Mouse (Mus musculus): ENCODE measurements at regions not wholly inside any gene's neighbourhood (a gene's known extent, or its start where the extent isn't known, plus 50 kb on each side); places are given as distances from the start of the nearest gene placed in this dataset.
"Not testable (repeated sequence)": the region's sequence is repeated elsewhere in the genome, so short reads cannot be mapped to it uniquely, and the experiment has no call there.

DNA sequence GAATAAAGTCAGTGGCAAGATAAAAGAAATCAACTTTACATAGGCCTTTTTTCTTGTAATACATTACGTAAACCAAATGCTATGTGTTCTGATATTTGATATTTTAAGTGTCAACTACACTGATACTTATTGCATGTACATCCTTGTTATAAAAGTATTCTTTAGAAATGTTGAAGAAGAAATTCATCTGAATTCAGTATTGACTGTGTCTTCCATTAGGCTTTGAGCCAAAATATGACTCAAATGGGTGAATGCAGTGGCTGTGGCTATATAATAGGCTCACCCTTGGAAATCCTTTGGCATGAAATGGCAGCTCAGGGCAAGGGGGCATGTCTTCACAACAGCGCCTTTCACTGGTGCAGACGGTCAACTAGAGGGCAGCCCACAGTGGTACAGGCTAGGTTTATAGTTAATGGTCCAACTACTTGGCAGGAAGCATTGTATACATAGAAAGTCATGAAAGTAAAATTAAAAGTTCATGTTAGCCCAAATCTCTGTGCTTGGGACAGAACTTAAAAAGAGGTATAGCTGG, 217.9 kb downstream of the Cetn3 start:
- Histone ChIP-seq H3K4me3 (ENCODE audit: low read depth, low read length) (no peak overlapping the region), H3K9ac (ENCODE audit: low read length) (no peak overlapping the region), H3K27ac (ENCODE audit: low read depth, low read length) (no peak overlapping the region), H3K9me3 (replicated peaks; ENCODE audit: control insufficient read depth, low read length) (no peaks in the 10 kb centered on the region), H3K4me2 (ENCODE audit: low read length) (no peak overlapping the region), H3K27me3 (replicated peaks; ENCODE audit: control insufficient read depth, insufficient read depth, low read length) (no peaks in the 10 kb centered on the region), H3K36me3 (ENCODE audit: control insufficient read depth, insufficient read depth, low read length) (no peaks in the 10 kb centered on the region), H3K4me1 (ENCODE audit: control insufficient read depth, insufficient read depth, low read length) (0 out of 2 replicates have a peak, but pooled peaks cover 2% of the 10 kb centered on the region)
- 74% methylated on average over 3 of the region's 3 CpGs for WGBS
- DNase-seq (ENCODE audit: low spot score) (no peak), ATAC-seq (no peak)

DNA sequence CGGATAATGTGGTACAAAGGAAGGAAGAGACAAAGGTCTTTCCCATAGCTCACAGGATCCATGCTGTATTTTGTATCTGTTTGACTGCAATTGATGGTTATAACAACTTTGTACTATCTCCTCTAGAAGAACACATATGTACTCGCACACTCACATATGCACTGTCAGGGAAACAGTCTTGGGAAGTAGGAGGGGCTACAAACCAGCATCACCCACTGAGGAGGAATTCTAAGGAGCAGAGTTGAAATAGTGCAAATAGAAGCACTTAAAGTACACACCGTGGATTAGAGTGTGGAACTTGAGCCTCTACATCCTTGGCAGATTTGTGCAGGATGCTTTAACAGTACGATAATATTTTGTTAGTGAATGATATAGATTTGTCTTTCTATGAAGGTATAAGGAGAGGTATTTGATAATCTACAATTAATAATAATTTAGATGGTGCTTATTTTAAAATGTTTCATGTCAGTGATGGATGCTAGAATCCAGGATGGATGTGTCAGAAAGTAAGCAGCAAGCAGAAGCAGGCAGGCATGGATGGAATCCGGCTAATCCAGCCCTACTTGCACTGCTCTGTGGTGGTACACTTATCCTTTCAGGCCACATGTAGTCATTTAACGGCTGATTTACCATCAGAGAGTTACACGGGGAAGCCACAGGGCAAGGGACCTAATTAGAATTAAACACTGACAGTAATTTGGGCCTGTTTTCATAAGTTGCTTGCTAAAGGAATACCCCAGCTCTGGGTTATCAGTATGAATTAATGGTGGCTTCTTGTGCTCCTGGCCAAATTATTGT, 223.3 kb downstream of the Cetn3 start:
- H3K36me3 ChIP-seq (ENCODE audit: control insufficient read depth, insufficient read depth, low read length): no peaks in the 10 kb centered on the region
- H3K9me3 ChIP-seq (replicated peaks; ENCODE audit: control insufficient read depth, low read length): no peaks in the 10 kb centered on the region
- H3K4me2 ChIP-seq (ENCODE audit: low read length): no peak overlapping the region
- ATAC-seq (peak; percentile 35; the same call in 1 of the 2 replicates), DNase-seq (ENCODE audit: low spot score) (peak; percentile 28)
- no peak overlapping the region for H3K4me3 ChIP-seq (ENCODE audit: low read depth, low read length)
- peaks cover 8% of the 10 kb centered on the region; the same call in 1 of the 2 replicates for H3K4me1 ChIP-seq (ENCODE audit: control insufficient read depth, insufficient read depth, low read length)
- H3K9ac ChIP-seq (ENCODE audit: low read length): no peak overlapping the region
- H3K27me3 ChIP-seq (replicated peaks; ENCODE audit: control insufficient read depth, insufficient read depth, low read length): no peaks in the 10 kb centered on the region
- H3K27ac ChIP-seq (ENCODE audit: low read depth, low read length): no peak overlapping the region
- 42% methylated on average over 7 of the region's 7 CpGs for WGBS

DNA sequence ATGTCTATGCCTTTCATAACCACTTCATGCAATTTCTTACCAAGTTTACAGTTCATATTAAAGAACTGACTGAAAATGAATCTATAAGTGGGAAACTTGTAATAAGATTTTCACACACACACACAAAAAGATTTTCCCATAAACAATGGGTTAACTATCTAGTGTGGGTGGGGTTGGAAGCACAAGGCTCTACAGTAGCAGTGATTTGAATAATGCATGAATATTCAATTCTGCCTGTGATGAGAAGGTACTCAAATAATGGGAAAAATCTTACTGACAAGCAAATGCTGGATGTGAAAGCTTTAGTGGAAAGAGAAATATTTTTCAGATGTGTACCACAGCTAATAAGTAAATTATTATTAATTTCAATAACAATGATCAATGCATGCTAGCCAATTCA, 224.3 kb downstream of the Cetn3 start:
- Histone ChIP-seq H3K4me3 (ENCODE audit: low read depth, low read length) (no peak overlapping the region), H3K4me1 (ENCODE audit: control insufficient read depth, insufficient read depth, low read length) (peaks cover 8% of the 10 kb centered on the region; the same call in 1 of the 2 replicates), H3K27ac (ENCODE audit: low read depth, low read length) (no peak overlapping the region), H3K9me3 (replicated peaks; ENCODE audit: control insufficient read depth, low read length) (no peaks in the 10 kb centered on the region), H3K27me3 (replicated peaks; ENCODE audit: control insufficient read depth, insufficient read depth, low read length) (no peaks in the 10 kb centered on the region), H3K36me3 (ENCODE audit: control insufficient read depth, insufficient read depth, low read length) (no peaks in the 10 kb centered on the region), H3K9ac (ENCODE audit: low read length) (no peak overlapping the region), H3K4me2 (ENCODE audit: low read length) (no peak overlapping the region)
- peak; percentile 47 for DNase-seq (ENCODE audit: low spot score)
- peak; percentile 68; the same call in 1 of the 2 replicates for ATAC-seq

DNA sequence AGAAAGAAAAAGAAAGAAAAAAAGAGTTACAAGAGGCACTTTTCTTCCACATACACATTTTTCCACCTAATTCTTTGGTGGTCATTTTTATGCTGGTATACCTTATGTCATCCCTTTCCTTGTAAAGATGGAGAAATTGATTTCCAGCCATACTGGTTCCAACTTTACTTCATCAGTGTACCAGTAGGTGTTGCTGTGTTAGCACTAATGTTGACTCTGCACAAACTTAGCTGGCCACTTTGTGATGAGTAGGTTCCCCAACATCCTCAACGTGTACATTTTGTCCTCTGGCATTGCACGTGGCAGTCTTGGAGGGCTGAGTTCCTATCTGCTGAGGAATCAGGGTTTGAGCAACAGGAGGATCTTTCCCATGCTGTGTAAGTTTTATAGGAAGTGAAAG, 256.7 kb downstream of the Cetn3 start:
- H3K9ac ChIP-seq (ENCODE audit: low read length): no peak overlapping the region
- no peak overlapping the region for H3K27ac ChIP-seq (ENCODE audit: low read depth, low read length)
- no peaks in the 10 kb centered on the region for H3K9me3 ChIP-seq (replicated peaks; ENCODE audit: control insufficient read depth, low read length)
- H3K36me3 ChIP-seq (ENCODE audit: control insufficient read depth, insufficient read depth, low read length): no peaks in the 10 kb centered on the region
- no peak for ATAC-seq
- no peak overlapping the region for H3K4me3 ChIP-seq (ENCODE audit: low read depth, low read length)
- no peaks in the 10 kb centered on the region for H3K4me1 ChIP-seq (ENCODE audit: control insufficient read depth, insufficient read depth, low read length)
- WGBS: 40% methylated on average over 2 of the region's 2 CpGs
- no peak overlapping the region for H3K4me2 ChIP-seq (ENCODE audit: low read length)
- H3K27me3 ChIP-seq (replicated peaks; ENCODE audit: control insufficient read depth, insufficient read depth, low read length): no peaks in the 10 kb centered on the region
- DNase-seq (ENCODE audit: low spot score): no peak

DNA sequence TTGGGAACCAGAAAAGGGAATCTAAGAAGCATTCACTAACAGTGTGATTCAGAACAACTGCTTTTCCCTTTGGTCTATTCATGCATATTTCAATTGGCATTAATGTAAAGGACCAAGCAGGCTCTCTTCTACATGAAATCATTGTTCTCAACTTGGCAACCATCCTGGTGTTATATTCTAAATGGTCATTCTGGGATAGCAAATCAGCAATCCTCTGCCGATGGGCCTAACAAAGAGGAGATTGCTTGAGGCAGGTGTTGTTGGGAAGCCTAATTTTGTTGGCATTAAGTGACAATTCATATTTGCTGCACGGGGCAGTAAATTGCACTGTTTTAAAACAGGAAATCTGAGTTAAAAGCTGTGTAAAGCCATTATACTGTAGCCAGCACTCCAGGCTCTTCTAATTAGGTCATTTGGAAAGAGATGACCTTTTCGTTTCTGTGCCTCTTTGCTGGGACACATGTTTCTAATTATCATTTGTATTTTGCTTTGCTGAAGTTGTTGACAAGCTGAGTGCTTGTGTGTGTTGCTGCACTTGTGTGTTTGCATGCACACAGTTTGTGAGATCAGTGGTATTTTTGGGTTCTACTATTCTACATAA, 275.4 kb downstream of the Cetn3 start:
- Histone ChIP-seq H3K4me1 (ENCODE audit: control insufficient read depth, insufficient read depth, low read length) (peaks cover 16% of the 10 kb centered on the region), H3K4me2 (ENCODE audit: low read length) (no peak overlapping the region), H3K27me3 (replicated peaks; ENCODE audit: control insufficient read depth, insufficient read depth, low read length) (no peaks in the 10 kb centered on the region), H3K9me3 (replicated peaks; ENCODE audit: control insufficient read depth, low read length) (no peaks in the 10 kb centered on the region), H3K36me3 (ENCODE audit: control insufficient read depth, insufficient read depth, low read length) (no peaks in the 10 kb centered on the region), H3K27ac (ENCODE audit: low read depth, low read length) (no peak overlapping the region), H3K4me3 (ENCODE audit: low read depth, low read length) (no peak overlapping the region), H3K9ac (ENCODE audit: low read length) (no peak overlapping the region)
- WGBS: 4% methylated on average over 3 of the region's 3 CpGs
- ATAC-seq (peak; percentile 82), DNase-seq (ENCODE audit: low spot score) (peak; percentile 92)

DNA sequence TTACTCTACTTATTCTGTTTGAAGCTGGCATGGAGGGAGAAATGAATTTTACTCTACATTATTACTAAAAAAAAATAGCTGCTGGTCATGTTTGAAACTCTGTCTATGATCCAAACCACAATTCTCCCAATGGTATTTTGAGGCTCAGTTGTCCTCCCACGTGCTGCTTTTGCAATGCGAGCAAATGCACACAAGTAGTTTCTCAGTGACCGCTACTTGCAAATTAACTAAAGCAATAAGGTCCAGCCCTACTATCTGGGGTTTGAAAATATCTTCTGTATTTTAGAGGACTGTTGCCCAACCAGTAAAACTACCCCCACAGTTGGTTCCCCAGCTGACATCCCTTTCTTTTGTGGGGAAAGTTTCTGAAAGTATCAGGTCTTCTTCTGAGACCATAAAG, 276.0 kb downstream of the Cetn3 start:
- H3K4me1 ChIP-seq (ENCODE audit: control insufficient read depth, insufficient read depth, low read length): peaks cover 16% of the 10 kb centered on the region
- DNase-seq (ENCODE audit: low spot score) (no peak), ATAC-seq (no peak)
- H3K27me3 ChIP-seq (replicated peaks; ENCODE audit: control insufficient read depth, insufficient read depth, low read length): no peaks in the 10 kb centered on the region
- no peaks in the 10 kb centered on the region for H3K9me3 ChIP-seq (replicated peaks; ENCODE audit: control insufficient read depth, low read length)
- H3K9ac ChIP-seq (ENCODE audit: low read length): no peak overlapping the region
- H3K4me3 ChIP-seq (ENCODE audit: low read depth, low read length): no peak overlapping the region
- 66% methylated on average over 3 of the region's 3 CpGs for WGBS
- H3K36me3 ChIP-seq (ENCODE audit: control insufficient read depth, insufficient read depth, low read length): no peaks in the 10 kb centered on the region
- H3K27ac ChIP-seq (ENCODE audit: low read depth, low read length): no peak overlapping the region
- no peak overlapping the region for H3K4me2 ChIP-seq (ENCODE audit: low read length)

DNA sequence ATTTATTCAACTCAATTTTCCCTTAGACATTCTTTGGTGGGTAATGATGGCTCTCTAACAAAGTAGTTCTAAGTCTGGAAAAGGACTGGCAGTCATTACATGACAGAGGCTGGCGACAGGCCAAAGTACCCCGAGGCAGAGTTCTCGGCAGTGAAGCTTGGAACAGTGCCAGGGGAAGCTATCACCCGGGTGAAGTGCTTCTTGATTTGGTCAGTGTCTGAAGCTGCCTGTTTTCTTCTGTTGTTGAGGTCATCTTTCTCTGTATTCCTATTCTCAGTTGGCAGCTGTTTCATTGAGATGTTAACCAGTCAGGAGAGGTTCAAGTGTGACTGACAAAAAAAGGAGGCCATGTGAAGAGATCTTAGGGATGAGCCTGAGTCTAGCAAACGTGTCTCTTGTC, 276.6 kb downstream of the Cetn3 start:
- no peak overlapping the region for H3K4me3 ChIP-seq (ENCODE audit: low read depth, low read length)
- ATAC-seq (peak; percentile 36), DNase-seq (ENCODE audit: low spot score) (peak; percentile 72)
- peaks cover 16% of the 10 kb centered on the region for H3K4me1 ChIP-seq (ENCODE audit: control insufficient read depth, insufficient read depth, low read length)
- no peak overlapping the region for H3K27ac ChIP-seq (ENCODE audit: low read depth, low read length)
- WGBS: 9% methylated on average over 5 of the region's 5 CpGs
- no peaks in the 10 kb centered on the region for H3K27me3 ChIP-seq (replicated peaks; ENCODE audit: control insufficient read depth, insufficient read depth, low read length)
- H3K36me3 ChIP-seq (ENCODE audit: control insufficient read depth, insufficient read depth, low read length): no peaks in the 10 kb centered on the region
- H3K9ac ChIP-seq (ENCODE audit: low read length): no peak overlapping the region
- no peak overlapping the region for H3K4me2 ChIP-seq (ENCODE audit: low read length)
- no peaks in the 10 kb centered on the region for H3K9me3 ChIP-seq (replicated peaks; ENCODE audit: control insufficient read depth, low read length)

DNA sequence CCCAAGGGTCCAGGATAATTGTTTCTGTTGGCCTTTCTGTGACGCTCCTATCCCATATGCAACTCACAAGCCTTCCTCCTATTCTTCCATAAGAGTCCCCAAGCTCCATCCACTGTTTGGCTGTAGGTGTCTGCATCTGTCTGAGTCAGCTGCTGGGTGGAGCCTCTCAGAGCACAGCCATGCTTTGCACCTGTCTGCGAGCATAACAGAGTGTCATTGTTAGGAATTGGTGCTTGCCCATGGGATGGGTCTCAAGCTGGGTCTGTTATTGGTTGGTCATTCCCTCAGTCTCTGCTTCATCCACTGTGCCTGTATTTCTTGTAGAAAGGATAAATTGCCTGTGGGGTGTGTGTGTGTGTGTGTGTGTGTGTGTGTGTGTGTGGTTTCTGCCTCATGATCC, 281.0 kb downstream of the Cetn3 start:
- not testable (repeated sequence) for H3K9me3 ChIP-seq (replicated peaks; ENCODE audit: control insufficient read depth, low read length); H3K4me3 ChIP-seq (ENCODE audit: low read depth, low read length); H3K27ac ChIP-seq (ENCODE audit: low read depth, low read length); H3K4me2 ChIP-seq (ENCODE audit: low read length); H3K9ac ChIP-seq (ENCODE audit: low read length); ATAC-seq; H3K27me3 ChIP-seq (replicated peaks; ENCODE audit: control insufficient read depth, insufficient read depth, low read length); DNase-seq (ENCODE audit: low spot score); H3K36me3 ChIP-seq (ENCODE audit: control insufficient read depth, insufficient read depth, low read length); H3K4me1 ChIP-seq (ENCODE audit: control insufficient read depth, insufficient read depth, low read length)
- WGBS: 90% methylated on average over 2 of the region's 2 CpGs

DNA sequence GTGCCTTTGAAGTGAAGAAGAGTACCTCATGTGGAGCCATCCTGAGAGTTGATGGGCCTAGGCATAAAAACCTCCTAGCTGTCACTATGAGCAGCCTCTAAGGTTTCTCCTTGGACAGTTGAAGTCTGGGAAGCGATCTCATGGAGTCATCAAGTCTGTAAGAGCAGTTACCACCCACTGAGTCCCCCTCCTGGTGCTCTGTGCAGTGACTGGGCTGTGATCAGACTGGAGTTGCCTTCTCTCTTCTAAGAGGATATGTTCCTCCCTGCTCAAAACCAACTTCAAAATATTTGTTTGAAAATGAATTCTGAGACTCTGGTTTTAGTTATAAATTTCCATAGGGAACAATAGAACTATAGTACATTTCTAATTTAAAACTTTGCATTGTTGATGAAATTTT, 283.3 kb downstream of the Cetn3 start:
- ATAC-seq (no peak), DNase-seq (ENCODE audit: low spot score) (no peak)
- no peaks in the 10 kb centered on the region for H3K9me3 ChIP-seq (replicated peaks; ENCODE audit: control insufficient read depth, low read length)
- H3K27me3 ChIP-seq (replicated peaks; ENCODE audit: control insufficient read depth, insufficient read depth, low read length): no peaks in the 10 kb centered on the region
- H3K4me2 ChIP-seq (ENCODE audit: low read length): no peak overlapping the region
- no peaks in the 10 kb centered on the region for H3K4me1 ChIP-seq (ENCODE audit: control insufficient read depth, insufficient read depth, low read length)
- no peak overlapping the region for H3K4me3 ChIP-seq (ENCODE audit: low read depth, low read length)
- H3K36me3 ChIP-seq (ENCODE audit: control insufficient read depth, insufficient read depth, low read length): no peaks in the 10 kb centered on the region
- no peak overlapping the region for H3K9ac ChIP-seq (ENCODE audit: low read length)
- H3K27ac ChIP-seq (ENCODE audit: low read depth, low read length): no peak overlapping the region
- 58% methylated on average over 1 of the region's 1 CpGs for WGBS
